Mouse (Mus musculus) testis, adult 2 months (tissue): ENCODE results near the gene Gm43191.

Experiments used
- CTCF ChIP-seq: fragments of 200-500 bp; IDR thresholded peaks from 2 replicates; pipeline ENCODE4 v1.5.1; 2012; ENCODE audit warnings: low read depth, mild to moderate bottlenecking, inconsistent platforms, low read length, moderate library complexity; ENCODE audit not compliant: control insufficient read depth, insufficient read depth, insufficient replicate concordance
- POLR2A ChIP-seq: fragments of 200-500 bp; IDR thresholded peaks from 2 replicates; pipeline ENCODE4 v1.6.1; 2012; ENCODE audit warnings: low read depth, mild to moderate bottlenecking, inconsistent platforms, low read length, moderate library complexity; ENCODE audit not compliant: control insufficient read depth

- no peak for TF ChIP-seq CTCF
- no peak for TF ChIP-seq POLR2A
These were observed 45.3 kb downstream of the Gm43191 start for GRCm38 (mm10) chr3:116635799-116636198.
